Mouse (Mus musculus): ENCODE results near the gene Abraxas1.

DNA sequence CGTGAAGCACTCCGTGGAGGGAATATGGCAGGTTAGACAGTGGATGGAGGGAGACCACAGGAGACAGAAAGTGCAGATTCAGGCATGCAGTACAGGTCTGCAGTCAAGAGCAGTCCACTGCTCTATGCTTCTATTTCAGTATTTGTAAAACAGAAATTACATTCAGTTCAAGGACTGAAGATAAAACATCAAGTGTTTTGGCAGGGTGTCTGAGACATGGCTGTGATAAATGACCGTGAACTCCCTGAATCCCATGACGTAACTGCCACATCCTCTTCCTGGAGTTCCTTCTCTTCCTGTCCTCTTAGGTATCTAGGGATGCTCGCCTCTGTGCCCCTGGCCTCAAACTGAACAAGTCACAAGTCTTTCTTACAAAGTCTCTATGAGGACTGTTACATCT lies 43.9 kb downstream of the Abraxas1 start:
- TF ChIP-seq JUND (IDR thresholded peaks at IDR 0.05; ENCODE audit: low read depth, low read length) = no peak
- TF ChIP-seq ETS1 (IDR thresholded peaks at IDR 0.05; ENCODE audit: low read depth, low read length) = no peak
- TF ChIP-seq CTCF (IDR thresholded peaks at IDR 0.05 in 2 of 3, conservative IDR thresholded peaks at IDR 0.05 in 1 of 3; ENCODE audit: control insufficient read depth in 1 of 3, insufficient read depth in 1 of 3, low read depth in 2 of 3, low read length in 3 of 3, poor library complexity in 1 of 3, severe bottlenecking in 1 of 3) = no peak
- no peak for TF ChIP-seq POLR2A (IDR thresholded peaks at IDR 0.05; ENCODE audit: control insufficient read depth in 1 of 2, insufficient read depth in 1 of 2, low read depth in 1 of 2, low read length in 2 of 2, poor library complexity in 1 of 2)
- no peak for TF ChIP-seq EP300 (IDR thresholded peaks at IDR 0.05; ENCODE audit: low read depth in 1 of 2, low read length in 2 of 2)
- TF ChIP-seq MXI1 (IDR thresholded peaks at IDR 0.05; ENCODE audit: low read depth, low read length) = no peak
- TF ChIP-seq USF2 (IDR thresholded peaks at IDR 0.05; ENCODE audit: borderline replicate concordance in 1 of 2, insufficient read depth in 1 of 2, low read depth in 1 of 2, low read length in 2 of 2) = no peak
- TF ChIP-seq UBTF (IDR thresholded peaks at IDR 0.05; ENCODE audit: borderline replicate concordance, insufficient read depth, low read depth, low read length) = no peak
- TF ChIP-seq USF1 (IDR thresholded peaks at IDR 0.05; ENCODE audit: low read depth, low read length) = no peak
- no peak for TF ChIP-seq SMC3 (IDR thresholded peaks at IDR 0.05; ENCODE audit: low read depth, low read length)
- no peak for TF ChIP-seq TCF12 (IDR thresholded peaks at IDR 0.05; ENCODE audit: low read depth, low read length)
